Mouse (Mus musculus) midbrain, postnatal 0 days (tissue): Measurements from ENCODE around the gene Gm49333. TPM values are rescaled to one million over a fixed set of nuclear protein-coding genes. Genes with fewer than 3 reads are reported as not detected.
A peak's percentile ranks its signal among the peaks of the same experiment; 100 is the strongest.

Experiments
- ATAC-seq: fragments of 200-750 bp; cut with Nextera tagmentation; 2 replicates; pipeline ENCODE4 v1.8.0; 2017; ENCODE audit warnings: moderate number of reproducible peaks, mild to moderate bottlenecking, moderate TSS enrichment, moderate library complexity; ENCODE audit not compliant: low FRiP score
- DNase-seq: peaks from one replicate; pipeline ENCODE4 v3.0.0-alpha.2; 2015; ENCODE audit warnings: low spot score
- H3K27ac ChIP-seq: fragments of 300-500 bp; sonication (generic); 2 replicates; pipeline ENCODE4 v1.5.1; 2014; ENCODE audit warnings: low read depth, mild to moderate bottlenecking, low read length, mixed read lengths
- H3K27me3 ChIP-seq: fragments of 300-500 bp; sonication (generic); 2 replicates; pipeline ENCODE4 v1.6.1; 2014; ENCODE audit warnings: low read length, control low read depth, mixed read lengths; ENCODE audit not compliant: insufficient read depth
- H3K36me3 ChIP-seq: fragments of 300-500 bp; sonication (generic); 2 replicates; pipeline ENCODE4 v1.6.1; 2014; ENCODE audit warnings: low read length, control low read depth, mixed read lengths; ENCODE audit not compliant: insufficient read depth
- H3K4me1 ChIP-seq: fragments of 300-500 bp; sonication (generic); 2 replicates; pipeline ENCODE4 v1.6.1; 2014; ENCODE audit warnings: mild to moderate bottlenecking, control low read depth, antibody characterized with exemption, low read length, mixed read lengths; ENCODE audit not compliant: insufficient read depth
- H3K4me2 ChIP-seq: fragments of 300-500 bp; sonication (generic); 2 replicates; pipeline ENCODE4 v1.6.1; 2014; ENCODE audit warnings: low read depth, mild to moderate bottlenecking, low read length, mixed read lengths; ENCODE audit not compliant: poor library complexity, severe bottlenecking
- H3K4me3 ChIP-seq: fragments of 300-500 bp; sonication (generic); 2 replicates; pipeline ENCODE4 v1.5.1; 2014; ENCODE audit warnings: low read depth, mild to moderate bottlenecking, low read length, moderate library complexity
- H3K9ac ChIP-seq: fragments of 300-500 bp; sonication (generic); replicated peaks from 2 replicates; pipeline ENCODE4 v1.6.1; 2014; ENCODE audit warnings: mild to moderate bottlenecking, low read length, moderate library complexity, mixed read lengths; ENCODE audit not compliant: poor library complexity, severe bottlenecking
- H3K9me3 ChIP-seq: fragments of 300-500 bp; sonication (generic); 2 replicates; pipeline ENCODE4 v1.6.1; 2016; ENCODE audit warnings: low read length, control low read depth
- CTCF ChIP-seq: IDR thresholded peaks from 2 replicates; pipeline ENCODE4 v1.5.1; 2016; ENCODE audit warnings: antibody characterized with exemption, mild to moderate bottlenecking
- WGBS: fragments of 180-500 bp; shearing (Covaris S2); extraction: QIAGEN DNeasy Blood & Tissue Kit; methylation state at CpG from one replicate; pipeline ENCODE4 v1.1.7; 2014; 5-methylcytosine and 5-hydroxymethylcytosine counted together
- polyA plus RNA-seq: library from polyadenylated mRNA; unstranded; fragments of >200 nt; fragmentation: Nextera tagmentation; extraction: Ambion mirVana; gene quantifications from 2 replicates; pipeline ENCODE4 v1.2.1, GENCODE M21; 2015
- total RNA-seq: library from RNA; depleted of rRNA; stranded (reverse); fragments of >200 nt; gene quantifications from 2 replicates; pipeline ENCODE4 v1.2.3, GENCODE M21; 2014

Gm49333 gene
- total and polyA plus RNA-seq, 2 experiments from 2014 or later: not detected

GRCm38 (mm10) chr16:20621991-20622685 is 10.7 kb downstream of the Gm49333 start:
- Histone ChIP-seq H3K27ac (peak overlapping the region; percentile 97), H3K9me3 (no peaks in the 10 kb centered on the region), H3K4me3 (peak overlapping the region; percentile 69), H3K4me2 (peak overlapping the region; percentile 90), H3K27me3 (no peaks in the 10 kb centered on the region), H3K36me3 (0 out of 2 replicates have a peak, but pooled peaks cover 8% of the 10 kb centered on the region), H3K9ac (peak overlapping the region; percentile 80), H3K4me1 (peaks cover 6% of the 10 kb centered on the region; the same call in 1 of the 2 replicates)
- ATAC-seq (peak; percentile 75), DNase-seq (peak; percentile 85)
- WGBS: under 1% methylated on average over 35 of the region's 37 CpGs
- no peak for TF ChIP-seq CTCF

- no peak overlapping the region for H3K4me3 ChIP-seq
- WGBS: 41% methylated on average over 2 of the region's 2 CpGs
- H3K9ac ChIP-seq: 0 out of 2 replicates have a peak overlapping the region, but pooled peaks have one; percentile 80
- no peak overlapping the region for H3K4me2 ChIP-seq
- peaks cover 6% of the 10 kb centered on the region; the same call in 1 of the 2 replicates for H3K4me1 ChIP-seq
- H3K9me3 ChIP-seq: no peaks in the 10 kb centered on the region
- ATAC-seq (no peak), DNase-seq (no peak)
- no peak for TF ChIP-seq CTCF
- H3K27ac ChIP-seq: peak overlapping the region; percentile 97
- H3K27me3 ChIP-seq: no peaks in the 10 kb centered on the region
- H3K36me3 ChIP-seq: 0 out of 2 replicates have a peak, but pooled peaks cover 4% of the 10 kb centered on the region
Observed at GRCm38 (mm10) chr16:20623211-20623610, 11.8 kb downstream of the Gm49333 start.

- 0 out of 2 replicates have a peak overlapping the region, but pooled peaks have one; percentile 92 for H3K9ac ChIP-seq
- TF ChIP-seq CTCF: no peak
- no peaks in the 10 kb centered on the region for H3K27me3 ChIP-seq
- H3K4me1 ChIP-seq: no peaks in the 10 kb centered on the region
- ATAC-seq (no peak), DNase-seq (peak; percentile 21)
- H3K36me3 ChIP-seq: peaks cover 3% of the 10 kb centered on the region; the same call in 1 of the 2 replicates
- H3K27ac ChIP-seq: peak overlapping the region; percentile 38
- peak overlapping the region; percentile 63; the same call in 1 of the 2 replicates for H3K4me3 ChIP-seq
- no peaks in the 10 kb centered on the region for H3K9me3 ChIP-seq
- H3K4me2 ChIP-seq: peak overlapping the region; percentile 93
- WGBS: 58% methylated on average over 11 of the region's 11 CpGs
Observed at GRCm38 (mm10) chr16:20628871-20629391, 17.5 kb downstream of the Gm49333 start.

GRCm38 (mm10) chr16:20629731-20630634 is 18.6 kb downstream of the Gm49333 start, which contains the start of gene Ece2:
TSS of gene Ece2 (plus strand) at chr16:20629828.
- ATAC-seq (peak; percentile 68), DNase-seq (peak; percentile 32)
- Histone ChIP-seq H3K4me1 (no peaks in the 10 kb centered on the region), H3K9ac (peak within 1 kb of the TSS; percentile 92), H3K4me3 (peak within 1 kb of the TSS; percentile 63), H3K27me3 (no peaks in the 10 kb centered on the region), H3K9me3 (no peaks in the 10 kb centered on the region), H3K27ac (peak within 1 kb of the TSS; percentile 78), H3K4me2 (peak within 1 kb of the TSS; percentile 93), H3K36me3 (peaks cover 5% of the 10 kb centered on the region)
- no peak for TF ChIP-seq CTCF
- WGBS: 6% methylated on average over 53 of the region's 54 CpGs

GRCm38 (mm10) chr16:20637410-20637809 is 26.0 kb downstream of the Gm49333 start:
- no peak for ATAC-seq
- 79% methylated on average over 8 of the region's 8 CpGs for WGBS
- no peak overlapping the region for H3K9ac ChIP-seq
- DNase-seq: no peak
- peaks cover 5% of the 10 kb centered on the region for H3K36me3 ChIP-seq
- H3K4me1 ChIP-seq: no peaks in the 10 kb centered on the region; the same call in 1 of the 2 replicates
- no peak for TF ChIP-seq CTCF
- no peak overlapping the region for H3K27ac ChIP-seq
- H3K27me3 ChIP-seq: no peaks in the 10 kb centered on the region
- no peak overlapping the region for H3K4me3 ChIP-seq
- H3K9me3 ChIP-seq: no peaks in the 10 kb centered on the region
- H3K4me2 ChIP-seq: no peak overlapping the region
